Mouse (Mus musculus) testis, postnatal 10 days (tissue): ENCODE results near the gene Rabif.
"Not testable (repeated sequence)": the region's sequence is repeated elsewhere in the genome, so short reads cannot be mapped to it uniquely, and the experiment has no call there.

Experiments
- DNase-seq: peaks from one replicate; pipeline ENCODE4 v3.0.0; 2021; ENCODE audit warnings: low spot score

Gene Rabif

DNA sequence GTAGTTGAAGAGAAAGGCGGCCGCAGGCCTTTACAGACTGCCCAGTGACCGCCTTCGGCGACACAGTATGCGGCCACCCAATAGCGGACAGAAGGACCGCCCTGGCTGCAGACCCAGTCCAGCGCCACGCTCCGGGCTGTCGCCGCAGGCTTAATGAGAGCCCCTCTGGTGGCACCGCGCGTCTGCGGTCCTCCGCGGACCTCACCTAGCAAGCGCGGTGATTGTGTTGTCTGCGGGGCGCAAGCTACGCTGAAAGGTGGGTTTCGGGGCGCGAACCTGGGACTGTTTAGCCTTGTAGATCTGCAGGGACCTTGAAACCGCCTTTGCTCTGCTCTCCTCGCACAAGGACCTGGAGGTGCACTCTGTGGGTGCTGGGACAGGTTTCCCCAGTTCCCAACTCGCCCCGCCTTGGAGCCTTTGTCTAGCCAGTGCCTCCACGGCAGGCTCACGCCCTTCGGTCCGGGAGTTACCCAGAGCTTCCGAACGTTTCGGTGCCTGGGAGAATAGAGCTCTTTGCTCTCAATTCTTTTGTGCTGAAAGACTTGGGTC is 18.9 kb downstream of the Rabif start:
- DNase-seq: peak; percentile 67

DNA sequence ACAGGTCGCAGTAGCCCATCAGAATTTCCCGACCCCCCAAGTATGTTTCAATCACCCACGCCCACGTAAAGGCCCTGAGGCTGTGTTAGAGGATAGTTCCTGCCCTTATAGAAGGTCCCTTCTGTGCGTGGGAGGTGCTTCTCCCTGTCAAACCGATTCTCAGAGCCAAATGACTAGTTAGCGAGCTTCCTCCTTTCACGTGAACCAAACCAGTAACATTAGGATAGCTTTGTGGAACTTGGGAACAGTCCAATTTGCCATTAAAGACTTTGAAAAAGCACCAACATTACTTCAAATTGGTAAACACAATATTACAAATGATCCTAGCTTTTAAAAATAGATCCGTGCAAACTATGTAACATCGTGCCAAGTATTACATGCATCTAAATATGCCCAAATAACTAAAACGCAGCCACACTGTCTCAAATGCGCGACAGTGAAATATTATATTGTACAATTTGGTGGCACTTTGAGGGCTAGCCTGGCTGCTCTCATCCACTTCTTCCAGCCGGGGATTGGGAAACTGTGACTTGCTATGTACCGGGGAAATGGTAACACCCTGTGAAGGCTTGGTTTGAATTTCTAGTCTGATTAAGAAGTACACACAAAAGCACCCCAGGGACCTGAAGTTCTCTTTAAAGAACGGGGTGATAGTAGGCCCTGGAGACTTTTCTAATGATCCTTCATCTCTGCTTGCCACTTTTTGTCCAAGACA is 19.6 kb downstream of the Rabif start:
- DNase-seq: no peak

DNA sequence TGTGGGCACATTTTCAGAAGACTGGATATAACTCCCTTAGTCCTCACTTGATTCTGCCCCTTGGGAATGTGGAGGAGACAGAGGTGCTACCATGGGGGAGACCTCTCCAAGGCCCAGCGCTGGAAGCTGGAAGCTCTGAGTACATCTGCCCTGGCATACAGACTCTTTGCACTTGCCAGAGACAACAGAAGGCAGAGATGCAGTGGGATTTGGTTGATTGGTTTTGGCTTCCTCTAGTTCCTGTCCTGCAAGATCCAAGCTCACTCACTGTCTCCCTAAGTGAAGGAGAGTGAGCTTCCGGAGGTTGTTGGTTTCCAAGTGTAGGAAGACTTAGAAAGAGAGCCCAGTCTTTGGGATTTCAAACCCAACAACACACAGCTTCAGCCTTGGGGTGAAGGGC is 21.4 kb downstream of the Rabif start:
- no peak for DNase-seq

DNA sequence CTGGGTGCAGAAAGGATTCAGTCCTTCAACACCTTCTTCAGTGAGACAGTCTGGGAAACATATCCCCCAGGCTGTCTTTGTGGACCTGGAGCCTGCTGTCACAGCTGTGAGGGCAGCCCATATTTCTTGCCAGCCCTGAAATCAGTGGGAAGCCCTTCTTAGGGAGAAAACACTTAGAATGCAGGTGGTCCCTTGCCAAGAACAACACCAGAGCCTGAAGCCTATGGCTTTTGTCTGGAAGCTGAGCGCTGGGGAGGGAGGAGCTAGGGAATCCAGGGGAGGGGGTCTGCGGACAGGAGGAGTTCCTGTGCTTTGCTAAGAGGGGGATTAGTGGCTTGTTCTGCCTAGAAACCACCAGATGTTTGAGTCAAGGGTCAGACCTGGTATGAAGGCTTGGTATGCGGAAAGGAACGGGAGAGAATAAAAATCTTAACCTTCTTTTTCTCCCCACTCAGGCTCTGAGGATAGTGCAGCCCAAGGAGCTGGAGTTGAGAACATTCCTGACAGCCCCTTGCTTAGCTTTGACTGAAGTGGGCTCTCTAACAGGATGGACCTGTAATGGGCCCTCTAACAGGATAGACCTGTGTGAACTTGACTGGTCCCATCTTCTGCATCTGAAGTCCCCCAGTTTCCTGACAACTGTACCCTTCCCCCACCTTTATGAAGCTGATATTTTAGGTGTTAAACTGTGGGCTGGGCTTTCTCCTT is 22.2 kb downstream of the Rabif start:
- no peak for DNase-seq

DNA sequence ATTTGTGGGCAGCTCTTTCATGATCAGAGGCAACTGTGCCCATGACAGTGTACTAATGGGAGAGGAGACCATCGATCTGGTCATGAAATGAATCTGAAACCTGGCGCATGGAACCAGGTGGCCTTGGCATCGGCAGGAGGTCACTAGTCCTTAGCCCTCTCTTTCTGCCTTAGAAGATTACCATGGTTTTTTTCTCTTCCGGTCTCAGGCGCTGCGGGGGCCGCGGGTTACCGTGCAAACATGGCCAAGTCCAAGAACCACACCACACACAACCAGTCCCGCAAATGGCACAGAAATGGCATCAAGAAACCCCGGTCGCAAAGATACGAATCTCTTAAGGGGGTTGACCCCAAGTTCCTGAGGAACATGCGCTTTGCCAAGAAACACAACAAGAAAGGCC is 23.4 kb downstream of the Rabif start:
- not testable (repeated sequence) for DNase-seq

DNA sequence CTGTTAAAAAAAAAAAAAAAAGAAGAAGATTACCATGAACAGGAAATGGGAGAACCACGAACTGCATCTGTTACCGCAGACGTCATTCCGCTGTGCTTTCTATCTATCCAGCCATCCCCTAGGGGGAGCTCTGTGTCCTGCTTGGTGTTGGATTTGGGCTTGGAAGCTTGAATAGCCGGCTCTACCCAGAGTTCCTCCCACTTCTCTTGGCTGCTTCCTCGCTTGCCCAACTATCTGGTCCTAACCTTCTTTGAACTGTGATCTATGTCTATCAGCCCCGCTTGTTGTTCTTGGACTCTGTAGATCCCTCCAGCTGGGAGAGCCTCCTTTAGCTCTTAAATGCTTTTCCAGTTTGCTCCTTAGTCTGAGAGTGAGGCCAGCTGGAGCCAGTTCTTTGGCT is 24.2 kb downstream of the Rabif start:
- DNase-seq: peak; percentile 90

DNA sequence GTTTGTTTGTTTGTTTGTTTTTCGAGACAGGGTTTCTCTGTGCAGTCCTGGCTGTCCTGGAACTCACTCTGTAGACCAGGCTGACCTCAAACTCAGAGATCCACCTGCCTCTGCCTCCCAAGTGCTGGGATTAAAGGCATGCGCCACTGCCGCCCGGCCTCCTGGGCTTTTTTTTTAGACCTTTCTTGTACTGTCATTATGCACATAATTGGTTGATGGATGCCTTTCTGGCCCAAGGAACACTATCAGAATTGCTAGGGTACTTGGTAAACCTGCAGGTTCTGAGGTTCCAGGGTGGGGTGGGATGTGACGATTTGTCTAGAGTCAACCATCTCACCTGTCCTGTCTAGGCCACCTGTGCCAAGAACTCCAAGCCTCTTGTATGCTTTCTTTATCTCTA is 24.8 kb downstream of the Rabif start:
- DNase-seq: not testable (repeated sequence)

DNA sequence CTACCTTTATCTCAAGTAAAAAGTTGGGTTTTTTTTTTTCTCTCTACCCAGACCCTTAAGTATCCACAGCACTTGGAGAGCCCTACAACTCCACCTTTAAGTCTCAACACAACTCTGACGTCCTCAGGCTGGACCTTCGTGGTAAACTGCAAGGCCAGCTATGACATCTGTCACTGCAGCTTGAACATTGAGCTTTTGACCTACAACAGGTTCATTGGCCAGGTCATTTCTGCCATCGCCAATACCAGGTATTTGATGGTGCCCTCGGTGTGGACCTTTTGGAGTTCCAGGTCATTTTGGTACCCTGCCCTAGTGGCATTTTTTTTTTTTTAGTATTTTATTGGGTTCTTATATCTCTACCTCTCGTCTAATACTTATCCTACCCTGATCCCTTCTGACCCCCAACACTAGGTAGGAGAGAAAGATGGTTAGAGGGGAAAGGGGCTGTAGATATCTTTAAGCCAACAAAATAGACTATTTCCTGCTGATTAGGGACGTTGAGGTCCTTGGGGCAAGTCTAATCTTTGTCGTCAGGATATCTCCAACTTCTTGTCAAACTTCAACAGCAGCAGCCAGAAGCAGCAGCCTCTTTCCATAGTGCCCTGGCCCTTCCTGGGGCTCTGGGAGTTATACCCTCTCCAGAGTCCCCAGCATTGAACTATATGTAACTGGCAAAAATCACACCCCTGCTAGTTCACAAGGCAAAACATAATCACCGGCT is 25.7 kb downstream of the Rabif start:
- no peak for DNase-seq

DNA sequence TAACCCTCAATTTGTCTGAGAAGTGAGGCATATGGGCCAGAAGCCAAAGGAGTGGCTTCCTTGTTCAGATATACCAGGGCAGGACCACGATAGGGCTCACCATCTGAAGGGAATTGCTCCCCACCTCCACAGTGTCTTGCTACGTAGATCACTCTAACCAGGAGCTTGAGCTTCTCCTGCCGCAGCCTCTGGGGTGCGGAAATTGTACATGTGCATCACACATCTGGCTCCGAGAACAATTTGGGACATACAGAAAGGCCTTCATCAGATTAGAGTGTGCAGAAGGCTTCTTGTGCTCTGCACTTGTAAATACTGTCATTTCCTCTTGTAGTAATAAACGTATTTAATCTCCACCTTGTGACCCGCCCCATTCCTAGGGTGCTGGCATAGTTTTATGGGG is 26.7 kb downstream of the Rabif start:
- no peak for DNase-seq

DNA sequence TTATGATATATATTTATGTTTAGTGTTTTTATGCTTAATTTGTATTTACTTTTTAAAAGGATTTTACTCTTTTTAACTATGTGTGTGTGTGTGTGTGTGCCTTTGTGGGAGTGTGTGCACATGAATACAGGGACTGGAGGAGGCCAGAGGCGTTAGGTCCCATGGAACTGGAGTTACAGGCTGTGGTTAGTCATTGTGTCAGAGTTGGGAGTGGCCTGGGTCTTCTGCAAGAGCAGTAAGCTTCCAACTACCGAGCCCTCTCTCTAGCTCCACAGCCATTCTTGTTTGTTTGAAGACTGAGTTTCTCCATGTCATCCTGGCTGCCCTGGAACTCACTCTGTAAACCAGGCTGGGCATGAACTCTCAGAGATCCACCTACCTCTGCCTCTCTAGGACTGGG is 27.9 kb downstream of the Rabif start:
- DNase-seq: no peak

DNA sequence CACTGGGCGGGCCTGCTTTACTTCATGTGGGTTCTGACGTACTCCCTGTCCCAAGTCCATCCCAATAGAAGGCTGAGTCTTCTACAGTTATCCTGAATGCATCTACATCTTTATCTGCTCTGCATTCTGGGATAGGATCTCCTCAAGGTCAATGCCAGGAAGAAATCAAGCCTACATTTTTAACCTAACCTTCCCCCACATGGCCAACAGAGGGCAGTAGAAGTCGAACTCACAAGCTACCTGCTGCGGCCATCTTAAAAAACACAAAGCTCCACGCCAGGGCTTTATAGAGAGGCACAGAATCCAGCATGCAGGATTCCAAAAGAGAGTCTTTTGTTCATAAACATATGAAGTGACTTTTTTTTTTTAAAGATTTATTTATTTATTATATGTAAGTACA is 30.0 kb downstream of the Rabif start:
- DNase-seq: no peak

DNA sequence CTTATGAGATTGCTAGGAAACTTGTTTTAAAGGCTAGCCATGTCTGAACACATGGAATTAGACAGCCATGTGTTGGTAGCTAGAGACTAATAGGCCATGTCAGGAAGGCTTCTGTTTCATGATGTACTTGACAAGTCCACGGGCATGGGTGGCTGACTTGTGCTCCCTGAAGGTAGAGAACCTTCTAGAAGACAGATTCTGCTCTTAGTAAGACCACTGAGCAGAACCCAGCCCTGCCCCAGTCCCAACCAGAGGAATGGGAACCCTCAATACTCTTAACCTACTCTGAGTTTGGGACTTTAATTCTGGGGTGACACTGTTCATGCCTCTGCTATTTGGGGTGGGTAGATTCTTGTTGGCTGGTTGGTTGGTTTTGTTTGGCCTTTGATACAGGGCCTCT is 30.6 kb downstream of the Rabif start:
- DNase-seq: no peak

DNA sequence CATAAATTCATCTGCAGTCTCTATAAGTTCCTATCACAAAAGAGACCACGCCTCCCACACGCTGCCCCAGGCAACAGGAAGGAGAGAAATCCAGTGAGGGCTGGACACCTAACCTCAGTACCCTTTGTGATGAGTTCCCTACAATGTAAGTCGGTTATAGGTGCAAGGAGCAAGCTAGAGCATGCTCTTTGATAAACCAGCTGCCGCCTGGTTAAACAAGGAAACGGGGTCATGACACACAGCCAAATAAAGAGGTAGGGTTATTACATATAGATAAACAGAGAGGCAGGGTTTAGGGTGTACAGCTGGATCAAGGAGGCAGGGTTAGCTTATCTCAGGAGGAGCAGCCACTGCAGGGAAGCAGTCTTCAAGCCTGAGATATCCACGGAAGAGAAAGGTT is 32.3 kb downstream of the Rabif start:
- no peak for DNase-seq

DNA sequence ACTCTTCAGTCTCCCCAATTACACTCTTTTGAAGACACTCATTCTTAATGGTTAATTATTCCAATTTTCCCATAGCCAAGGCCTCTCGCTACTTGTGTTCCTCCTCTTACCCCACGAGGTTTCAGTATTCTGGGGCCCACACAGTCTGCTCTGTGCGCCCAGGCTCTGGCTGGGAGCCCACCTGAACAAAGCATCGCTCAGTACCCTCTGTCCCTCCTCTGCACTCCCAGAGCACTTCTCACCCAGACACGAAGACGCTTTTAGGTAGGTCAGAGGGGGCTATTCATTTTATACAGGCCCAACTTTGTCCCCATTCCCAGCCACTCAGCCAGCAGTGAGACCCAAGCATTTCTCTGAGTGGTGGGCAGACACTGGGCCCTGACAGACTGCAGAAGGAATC is 36.2 kb downstream of the Rabif start:
- no peak for DNase-seq

DNA sequence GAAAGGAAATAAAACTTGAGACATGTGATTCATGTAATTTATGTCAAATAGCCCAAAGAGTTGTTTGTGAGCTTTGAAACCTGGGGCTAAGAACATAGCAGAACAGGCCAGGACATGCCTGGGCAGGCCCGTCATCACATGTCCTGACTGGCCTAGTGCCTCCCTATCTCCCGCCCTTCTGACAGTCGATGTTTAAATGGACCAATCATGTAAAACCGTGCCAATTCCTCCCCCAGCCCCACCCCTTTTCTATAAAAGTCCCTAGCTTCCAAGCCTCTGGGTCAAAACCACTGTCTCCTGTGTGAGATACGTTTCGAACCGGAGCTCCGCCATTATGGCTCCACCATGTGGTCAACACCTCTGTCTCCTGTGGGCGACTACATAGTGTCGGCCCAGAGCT is 39.3 kb downstream of the Rabif start:
- DNase-seq: not testable (repeated sequence)

DNA sequence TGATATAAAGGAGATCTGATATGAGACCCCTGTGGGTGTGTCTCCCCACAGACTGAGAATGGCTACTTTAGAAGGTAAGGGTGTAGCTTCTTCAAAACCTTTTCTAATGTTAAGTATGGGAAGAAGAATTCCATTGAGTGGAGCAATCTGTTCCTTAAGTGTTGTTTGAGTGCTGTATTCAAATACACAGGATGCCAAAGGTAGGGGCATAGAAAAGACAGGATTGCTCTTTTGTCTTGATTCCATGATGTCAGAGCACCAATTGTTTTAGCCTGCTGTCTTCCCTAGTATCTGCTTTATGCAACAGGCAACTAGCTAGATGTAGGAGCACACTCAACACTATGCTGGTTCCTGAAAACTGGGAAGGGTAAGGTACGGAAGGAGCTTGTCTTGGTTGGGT is 40.6 kb downstream of the Rabif start:
- no peak for DNase-seq

DNA sequence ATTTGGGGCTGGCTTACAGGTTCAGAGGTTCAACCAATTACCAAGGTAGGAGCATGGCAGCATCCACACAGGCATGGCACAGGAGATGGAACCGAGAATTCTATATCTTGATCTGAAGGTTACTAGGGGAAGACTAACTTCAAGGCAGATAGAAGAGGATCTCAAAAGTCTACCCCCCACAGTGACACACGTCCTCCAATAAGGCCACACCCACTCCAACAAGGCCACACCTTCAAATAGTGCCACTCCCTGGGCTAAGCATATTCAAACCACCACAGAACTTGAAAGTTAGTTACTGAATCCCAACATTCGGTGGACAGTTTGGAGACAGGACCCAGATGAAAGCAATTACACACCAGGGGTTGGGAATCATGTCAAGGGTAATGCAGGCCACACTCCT is 41.1 kb downstream of the Rabif start:
- DNase-seq: no peak

DNA sequence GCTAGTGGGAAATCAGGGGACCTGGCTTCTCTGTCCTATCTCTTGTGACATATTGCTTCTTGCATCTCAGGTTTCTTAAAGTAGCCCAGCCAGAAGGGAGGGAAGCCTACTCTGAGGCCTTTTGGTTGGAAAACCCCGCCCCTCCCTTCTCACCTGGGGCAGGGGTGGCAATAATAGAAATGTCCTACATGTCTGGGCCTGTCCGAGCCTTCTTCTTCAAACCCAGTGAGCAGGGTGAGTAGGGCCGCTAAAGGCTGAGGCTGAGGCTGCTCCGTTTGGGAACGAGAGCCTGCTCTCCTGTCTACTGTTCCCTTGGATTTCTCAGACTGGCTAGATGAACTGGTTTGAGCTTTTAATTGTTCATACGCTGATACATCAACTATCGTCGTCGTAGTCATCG is 46.2 kb downstream of the Rabif start:
- no peak for DNase-seq

DNA sequence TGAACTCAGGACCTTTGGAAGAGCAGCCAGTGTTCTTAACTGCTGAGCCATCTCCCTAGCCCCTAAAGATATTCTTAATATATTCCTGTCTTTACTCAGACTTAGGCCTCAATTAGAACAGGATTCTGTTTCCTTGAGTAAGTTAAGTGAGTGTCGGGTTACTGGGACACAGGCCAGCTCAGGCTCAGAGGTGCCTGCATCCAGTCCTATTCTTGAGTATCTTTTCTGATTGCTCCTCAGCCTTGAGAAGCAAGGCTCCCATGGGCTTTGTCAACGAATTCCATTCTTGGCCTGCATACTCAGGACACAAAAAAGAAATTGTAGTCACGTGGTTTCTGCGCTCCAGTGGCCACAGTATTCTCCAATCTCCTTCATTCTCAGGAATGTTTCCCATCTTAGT is 53.8 kb downstream of the Rabif start:
- no peak for DNase-seq

DNA sequence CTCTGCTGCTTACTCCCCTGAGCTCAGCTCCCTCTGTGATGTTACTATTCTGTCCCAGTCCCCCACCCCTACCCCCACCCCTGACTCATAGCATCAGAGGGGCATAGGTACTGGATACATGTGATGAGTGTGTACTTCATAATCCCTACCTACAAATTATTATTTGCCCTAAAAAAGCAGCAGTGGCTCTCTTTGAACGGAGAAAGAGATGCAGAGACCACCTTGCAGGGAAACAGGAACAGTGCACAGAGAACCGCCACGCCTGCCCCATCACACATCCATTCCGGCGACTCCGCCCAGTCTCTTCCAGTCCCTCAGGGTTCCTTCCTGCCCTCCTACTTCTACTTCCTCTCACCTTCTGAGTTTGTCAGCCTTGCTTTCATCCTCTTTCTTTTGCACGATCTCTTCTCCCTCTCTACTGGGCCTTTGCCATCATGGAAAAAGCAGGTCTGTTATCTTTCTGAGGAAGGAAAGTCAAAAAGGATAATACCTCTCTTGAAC is 55.2 kb downstream of the Rabif start, which contains the start of gene Mgat4e:
Gene Mgat4e (minus strand): TSS at position 51 of the 501 bp plus-strand sequence.
- no peak for DNase-seq

DNA sequence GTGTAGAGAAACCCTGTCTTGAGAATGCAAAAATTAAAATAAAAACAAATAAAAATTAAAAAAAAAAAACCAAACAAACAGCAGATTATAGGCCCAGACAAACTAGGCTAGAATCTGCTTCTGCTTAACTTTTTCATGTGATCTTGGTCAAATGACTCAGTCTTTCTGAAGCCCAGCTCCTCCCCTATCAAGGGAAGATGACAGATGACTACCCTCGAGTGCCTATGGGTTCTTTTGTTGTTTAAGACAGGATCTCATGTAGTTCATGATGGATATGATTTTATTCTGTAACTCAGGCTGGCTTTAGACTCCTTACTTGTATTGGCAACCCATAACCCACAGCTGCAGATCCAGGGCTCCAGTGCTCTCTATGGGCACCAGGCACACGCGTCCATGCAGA is 57.4 kb downstream of the Rabif start:
- DNase-seq: no peak

DNA sequence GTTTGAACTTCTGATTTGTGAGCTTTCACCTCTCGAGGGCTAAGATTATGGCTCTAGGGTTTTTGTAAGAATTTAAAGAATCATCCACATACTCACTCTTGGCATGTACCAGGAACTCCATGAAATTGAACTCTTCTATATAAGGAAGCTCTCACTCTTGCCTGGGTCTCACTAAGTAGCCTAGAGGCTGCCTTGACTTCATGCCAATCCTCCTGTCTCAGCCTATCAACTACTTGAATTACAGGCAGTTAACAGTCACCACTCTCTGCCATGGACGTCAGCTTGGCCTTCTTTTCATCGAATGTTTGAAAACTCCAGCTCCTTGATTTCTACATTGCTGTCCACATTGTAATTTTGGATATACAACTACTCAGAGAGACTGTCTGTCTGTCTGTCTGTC is 57.9 kb downstream of the Rabif start:
- no peak for DNase-seq
